Mouse (Mus musculus) MEL (cell line): Measurements from ENCODE around the gene Asb4. TPM values are rescaled to one million over a fixed set of nuclear protein-coding genes. Genes with fewer than 3 reads are reported as not detected.

Source experiments
- DNase-seq: peaks from one replicate; pipeline ENCODE4 v3.0.0; 2011; ENCODE audit warnings: low read depth, low spot score
- H3K27ac ChIP-seq: 2 replicates; pipeline ENCODE4 v1.5.1; 2012; ENCODE audit warnings: low read depth, mild to moderate bottlenecking, control low read depth, low read length, moderate library complexity; ENCODE audit not compliant: control insufficient read depth
- H3K27me3 ChIP-seq, 2 experiments: fragments of 150-350 bp in 1 of 2; sonication (generic) in 1 of 2; 2 replicates each; pipeline ENCODE4 v1.6.1; 2012; ENCODE audit warnings: low read length in 2 of 2, mild to moderate bottlenecking in 2 of 2, improper control_type of control experiment in 1 of 2, moderate library complexity in 1 of 2; ENCODE audit not compliant: insufficient read depth in 2 of 2, control insufficient read depth in 1 of 2
- H3K36me3 ChIP-seq, 2 experiments: 2 replicates each; pipeline ENCODE4 v1.6.1; 2012 to 2014; ENCODE audit warnings: low read length in 2 of 2, improper control_type of control experiment in 1 of 2, inconsistent platforms in 1 of 2, mild to moderate bottlenecking in 1 of 2; ENCODE audit not compliant: insufficient read depth in 2 of 2, control insufficient read depth in 1 of 2
- H3K4me1 ChIP-seq, 2 experiments: fragments of 150-350 bp in 1 of 2; sonication (generic) in 1 of 2; 2 replicates each; pipeline ENCODE4 v1.6.1; 2012; ENCODE audit warnings: low read length in 2 of 2, improper control_type of control experiment in 1 of 2, mild to moderate bottlenecking in 1 of 2; ENCODE audit not compliant: insufficient read depth in 2 of 2, control insufficient read depth in 1 of 2
- H3K4me3 ChIP-seq, 2 experiments: fragments of 150-350 bp in 1 of 2; sonication (generic) in 1 of 2; 2 replicates each; pipeline ENCODE4 v1.5.1; 2012; ENCODE audit warnings: low read depth in 2 of 2, low read length in 2 of 2, mild to moderate bottlenecking in 2 of 2, moderate library complexity in 2 of 2, control low read depth in 1 of 2, improper control_type of control experiment in 1 of 2; ENCODE audit not compliant: control insufficient read depth in 1 of 2, insufficient read depth in 1 of 2
- H3K79me2 ChIP-seq: 2 replicates; pipeline ENCODE4 v1.6.1; 2012; ENCODE audit warnings: mild to moderate bottlenecking, low read length, moderate library complexity; ENCODE audit not compliant: control insufficient read depth, poor library complexity, insufficient read depth
- H3K9ac ChIP-seq: 2 replicates; pipeline ENCODE4 v1.6.1; 2012; ENCODE audit warnings: low read depth, mild to moderate bottlenecking, control low read depth, low read length, moderate library complexity; ENCODE audit not compliant: control insufficient read depth, poor library complexity, severe bottlenecking
- H3K9me3 ChIP-seq: fragments of 150-350 bp; sonication (generic); replicated peaks from 2 replicates; pipeline ENCODE4 v1.6.1; 2012; ENCODE audit warnings: mild to moderate bottlenecking, low read length, improper control_type of control experiment, moderate library complexity; ENCODE audit not compliant: insufficient read depth
- BHLHE40 ChIP-seq: IDR thresholded peaks from 2 replicates; pipeline ENCODE4 v1.6.1; 2012; ENCODE audit warnings: low read depth, mild to moderate bottlenecking, inconsistent platforms, low read length, improper control_type of control experiment, borderline replicate concordance
- CHD1 ChIP-seq: IDR thresholded peaks from 2 replicates; pipeline ENCODE4 v1.6.1; 2012; ENCODE audit warnings: low read depth, mild to moderate bottlenecking, inconsistent platforms, low read length, improper control_type of control experiment
- CHD2 ChIP-seq: IDR thresholded peaks from 2 replicates; pipeline ENCODE4 v1.6.1; 2011; ENCODE audit warnings: low read length, improper control_type of control experiment
- CTCF ChIP-seq, 3 experiments: IDR thresholded peaks in 2 of 3; conservative IDR thresholded peaks in 1 of 3; 2 replicates each; pipeline ENCODE4 v1.5.1; 2011 to 2012; ENCODE audit warnings: low read length in 3 of 3, low read depth in 2 of 3, mild to moderate bottlenecking in 2 of 3, improper control_type of control experiment in 1 of 3, inconsistent platforms in 1 of 3, mixed read lengths in 1 of 3, moderate library complexity in 1 of 3; ENCODE audit not compliant: control insufficient read depth in 1 of 3, insufficient read depth in 1 of 3, poor library complexity in 1 of 3, severe bottlenecking in 1 of 3
- ELF1 ChIP-seq: IDR thresholded peaks from 2 replicates; pipeline ENCODE4 v1.6.1; 2014; ENCODE audit warnings: low read depth, mild to moderate bottlenecking, inconsistent platforms, low read length, improper control_type of control experiment, moderate library complexity
- ETS1 ChIP-seq: IDR thresholded peaks from 2 replicates; pipeline ENCODE4 v1.6.1; 2012; ENCODE audit warnings: low read depth, mild to moderate bottlenecking, inconsistent platforms, low read length, improper control_type of control experiment, moderate library complexity
- GABPA ChIP-seq: IDR thresholded peaks from 2 replicates; pipeline ENCODE4 v1.6.1; 2012; ENCODE audit warnings: low read depth, mild to moderate bottlenecking, inconsistent platforms, low read length, improper control_type of control experiment, moderate library complexity
- GATA1 ChIP-seq: IDR thresholded peaks from 2 replicates; pipeline ENCODE4 v1.6.1; 2011; ENCODE audit warnings: low read depth, low read length, improper control_type of control experiment
- HCFC1 ChIP-seq: IDR thresholded peaks from 2 replicates; pipeline ENCODE4 v1.6.1; 2012; ENCODE audit warnings: low read depth, mild to moderate bottlenecking, inconsistent platforms, low read length, improper control_type of control experiment, moderate library complexity
- MAFK ChIP-seq: IDR thresholded peaks from 2 replicates; pipeline ENCODE4 v1.6.1; 2011; ENCODE audit warnings: low read depth, mild to moderate bottlenecking, low read length, improper control_type of control experiment, borderline replicate concordance
- MAX ChIP-seq: IDR thresholded peaks from 2 replicates; pipeline ENCODE4 v1.6.1; 2011; ENCODE audit warnings: low read length, improper control_type of control experiment
- MYB ChIP-seq: IDR thresholded peaks from 2 replicates; pipeline ENCODE4 v1.6.1; 2011; ENCODE audit warnings: mild to moderate bottlenecking, low read depth, low read length, improper control_type of control experiment
- NELFE ChIP-seq: IDR thresholded peaks from 2 replicates; pipeline ENCODE4 v1.6.1; 2011; ENCODE audit warnings: low read depth, low read length, improper control_type of control experiment
- NRF1 ChIP-seq: IDR thresholded peaks from 2 replicates; pipeline ENCODE4 v1.6.1; 2014; ENCODE audit warnings: low read depth, mild to moderate bottlenecking, inconsistent platforms, low read length, improper control_type of control experiment, moderate library complexity; ENCODE audit not compliant: poor library complexity, insufficient read depth, severe bottlenecking
- POLR2AphosphoS2 ChIP-seq: IDR thresholded peaks from 2 replicates; pipeline ENCODE4 v1.6.1; 2011; ENCODE audit warnings: low read length, improper control_type of control experiment
- POLR2AphosphoS5 ChIP-seq: IDR thresholded peaks from 2 replicates; pipeline ENCODE4 v1.6.1; 2012; ENCODE audit warnings: low read depth, borderline replicate concordance, mild to moderate bottlenecking, inconsistent platforms, low read length, moderate library complexity, mixed read lengths
- SIN3A ChIP-seq: IDR thresholded peaks from 2 replicates; pipeline ENCODE4 v1.6.1; 2012; ENCODE audit warnings: low read length, improper control_type of control experiment, inconsistent platforms
- TAL1 ChIP-seq: IDR thresholded peaks from 2 replicates; pipeline ENCODE4 v1.6.1; 2012; ENCODE audit warnings: mild to moderate bottlenecking, inconsistent platforms, low read length, moderate library complexity, mixed read lengths
- TCF12 ChIP-seq: IDR thresholded peaks from 2 replicates; pipeline ENCODE4 v1.6.1; 2014; ENCODE audit warnings: low read depth, mild to moderate bottlenecking, inconsistent platforms, low read length, improper control_type of control experiment, moderate library complexity
- UBTF ChIP-seq: IDR thresholded peaks from 2 replicates; pipeline ENCODE4 v1.6.1; 2012; ENCODE audit warnings: low read depth, mild to moderate bottlenecking, inconsistent platforms, low read length, improper control_type of control experiment, moderate library complexity, borderline replicate concordance; ENCODE audit not compliant: insufficient read depth
- USF1 ChIP-seq: IDR thresholded peaks from 2 replicates; pipeline ENCODE4 v1.6.1; 2014; ENCODE audit warnings: low read depth, mild to moderate bottlenecking, inconsistent platforms, low read length, improper control_type of control experiment, moderate library complexity
- USF2 ChIP-seq, 2 experiments: IDR thresholded peaks; 2 replicates each; pipeline ENCODE4 v1.6.1; 2011 to 2012; ENCODE audit warnings: improper control_type of control experiment in 2 of 2, low read length in 2 of 2, borderline replicate concordance in 1 of 2, inconsistent platforms in 1 of 2, low read depth in 1 of 2, mild to moderate bottlenecking in 1 of 2; ENCODE audit not compliant: insufficient read depth in 1 of 2
- ZKSCAN1 ChIP-seq: IDR thresholded peaks from 2 replicates; pipeline ENCODE4 v1.6.1; 2012; ENCODE audit warnings: low read depth, mild to moderate bottlenecking, inconsistent platforms, low read length, improper control_type of control experiment, moderate library complexity
- ZMIZ1 ChIP-seq: IDR thresholded peaks from 2 replicates; pipeline ENCODE4 v1.6.1; 2012; ENCODE audit warnings: low read depth, mild to moderate bottlenecking, inconsistent platforms, low read length, improper control_type of control experiment, moderate library complexity
- ZNF384 ChIP-seq: IDR thresholded peaks from 2 replicates; pipeline ENCODE4 v1.6.1; 2012; ENCODE audit warnings: low read depth, mild to moderate bottlenecking, inconsistent platforms, low read length, improper control_type of control experiment
- polyA plus RNA-seq, 2 experiments: library from polyadenylated mRNA; stranded (reverse) in 1 of 2; unstranded in 1 of 2; fragments of >175 nt in 1 of 2; fragments of >200 nt in 1 of 2; gene quantifications; 2 replicates each; pipeline versions ENCODE4 v1.2.1 to v1.2.4; 2012; ENCODE audit warnings: low replicate concordance in 2 of 2, low read depth in 1 of 2; ENCODE audit not compliant: insufficient read length in 2 of 2, insufficient read depth in 1 of 2, missing spikeins in 1 of 2
- total RNA-seq: library from RNA; depleted of rRNA; stranded (reverse); fragments of 300-350 nt; gene quantifications from 2 replicates; pipeline ENCODE4 v1.2.3, GENCODE M21; 2012

Gene Asb4
- total and polyA plus RNA-seq, 3 experiments: not detected

- Histone ChIP-seq H3K27me3 (peaks cover 7 to 13% of the 10 kb centered on the region in 2 experiments), H3K27ac (no peak overlapping the region), H3K79me2 (no peaks in the 10 kb centered on the region), H3K4me3 (no peak overlapping the region), H3K9ac (no peak overlapping the region), H3K9me3 (no peaks in the 10 kb centered on the region), H3K4me1 (no peaks in the 10 kb centered on the region), H3K36me3 (no peaks in the 10 kb centered on the region)
- no peak for DNase-seq
- TF ChIP-seq ZKSCAN1: no peak
- no peak for TF ChIP-seq GABPA
- no peak for TF ChIP-seq CHD2
- TF ChIP-seq CTCF (IDR thresholded peaks at IDR 0.05 in 2 of 3, conservative IDR thresholded peaks at IDR 0.05 in 1 of 3; ENCODE audit: control insufficient read depth in 1 of 3, insufficient read depth in 1 of 3, low read depth in 2 of 3, low read length in 3 of 3, poor library complexity in 1 of 3, severe bottlenecking in 1 of 3): no peak
- no peak for TF ChIP-seq USF2 (IDR thresholded peaks at IDR 0.05; ENCODE audit: borderline replicate concordance in 1 of 2, insufficient read depth in 1 of 2, low read depth in 1 of 2, low read length in 2 of 2)
- TF ChIP-seq HCFC1: no peak
- TF ChIP-seq SIN3A: no peak
- no peak for TF ChIP-seq ZNF384
- TF ChIP-seq ELF1: no peak
- no peak for TF ChIP-seq TAL1
- no peak for TF ChIP-seq MAFK
- no peak for TF ChIP-seq TCF12
These were observed 40.4 kb downstream of the Asb4 start for GRCm38 (mm10) chr6:5423594-5423993.

- no peak for TF ChIP-seq ZMIZ1
- TF ChIP-seq CHD1: no peak
- no peak for TF ChIP-seq NRF1
- no peak for TF ChIP-seq GABPA
- TF ChIP-seq POLR2AphosphoS5: no peak
- TF ChIP-seq MYB: no peak
- TF ChIP-seq MAX: no peak
- no peak for TF ChIP-seq CTCF (IDR thresholded peaks at IDR 0.05 in 2 of 3, conservative IDR thresholded peaks at IDR 0.05 in 1 of 3; ENCODE audit: control insufficient read depth in 1 of 3, insufficient read depth in 1 of 3, low read depth in 2 of 3, low read length in 3 of 3, poor library complexity in 1 of 3, severe bottlenecking in 1 of 3)
- TF ChIP-seq ETS1: no peak
- TF ChIP-seq USF1: no peak
- no peak for TF ChIP-seq UBTF
- TF ChIP-seq POLR2AphosphoS2: no peak
- no peak for TF ChIP-seq NELFE
- TF ChIP-seq BHLHE40: no peak
- TF ChIP-seq ZNF384: no peak
- TF ChIP-seq GATA1: no peak
- Histone ChIP-seq H3K4me1 (no peaks in the 10 kb centered on the region), H3K9ac (no peak overlapping the region), H3K27ac (no peak overlapping the region), H3K27me3 (no peaks in the 10 kb centered on the region; a peak in 1 of 4 replicates), H3K79me2 (no peaks in the 10 kb centered on the region), H3K4me3 (no peak overlapping the region), H3K36me3 (no peaks in the 10 kb centered on the region), H3K9me3 (no peaks in the 10 kb centered on the region)
- DNase-seq: peak; percentile 8
These were observed 43.8 kb downstream of the Asb4 start for GRCm38 (mm10) chr6:5427033-5427432.
